Mouse (Mus musculus): Measurements from ENCODE around the gene App. TPM values are rescaled to one million over a fixed set of nuclear protein-coding genes. Genes with fewer than 3 reads are reported as not detected.
A peak's percentile ranks its signal among the peaks of the same experiment; 100 is the strongest.

App gene
- 10.5 and 16.9 TPM in 2 replicates for polyA plus RNA-seq (2012; rRNA removed)
- 11.6 and 11.9 TPM in 2 replicates for polyA plus RNA-seq (2014; fragmentation: Nextera tagmentation; extraction: Ambion mirVana)

DNA sequence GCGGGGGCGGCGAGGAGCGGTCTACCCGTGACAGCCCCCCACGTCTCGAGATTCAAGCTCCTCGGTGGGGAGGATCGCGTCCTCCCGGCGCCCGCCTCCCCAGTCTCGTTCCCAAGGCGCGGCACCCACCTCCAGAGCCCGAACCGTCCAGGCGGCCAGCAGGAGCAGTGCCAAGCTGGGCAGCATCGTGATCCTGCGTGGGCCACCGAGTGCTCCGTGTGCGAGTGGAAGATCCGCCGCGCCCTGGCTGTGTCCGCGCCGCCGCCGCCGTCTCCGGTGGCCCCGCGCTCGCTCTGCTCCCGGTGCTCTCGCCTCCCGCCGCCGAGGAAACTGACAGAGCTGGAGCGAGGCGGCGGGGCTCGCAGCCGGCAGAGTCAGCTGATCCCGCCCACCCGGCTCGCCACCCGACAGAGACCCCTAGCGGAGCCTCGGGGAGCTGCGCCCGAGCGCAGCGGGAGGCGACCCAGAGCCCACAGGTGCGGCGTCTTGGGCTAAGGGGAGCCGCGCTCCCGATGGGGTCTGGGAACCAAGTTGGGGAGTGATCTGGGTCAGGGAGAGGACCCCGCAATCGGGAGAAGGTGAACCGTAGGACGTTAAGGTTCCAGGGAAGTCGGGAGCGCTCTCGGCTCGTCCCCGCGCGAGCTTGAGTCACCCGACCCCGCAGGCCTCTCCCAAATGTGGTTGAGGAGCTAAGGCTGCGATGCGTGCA, at the start of gene App:
Gene App (minus strand): TSS at position 394 of the 709 bp plus-strand sequence.
- H3K4me3 ChIP-seq (ENCODE audit: insufficient read depth in 1 of 2, low read depth in 2 of 2, low read length in 2 of 2), result peak within 1 kb of the TSS; percentile 72 to 74
- no peak within 1 kb of the TSS for H3K27ac ChIP-seq
- ATAC-seq (ENCODE audit: insufficient read depth) (peak; percentile 81), DNase-seq (ENCODE audit: low read depth in 3 of 3, low spot score in 3 of 3) (peak; percentile 41 to 48 (median 45))
- no peaks in the 10 kb centered on the region for H3K9me3 ChIP-seq (ENCODE audit: control insufficient read depth, low read length)
- no peaks in the 10 kb centered on the region for H3K36me3 ChIP-seq (replicated peaks; ENCODE audit: control insufficient read depth, insufficient read depth, low read depth)
- H3K9ac ChIP-seq (replicated peaks), result peak within 1 kb of the TSS; percentile 49
- peak within 1 kb of the TSS; percentile 78 for H3K4me2 ChIP-seq (ENCODE audit: low read depth)
- WGBS (ENCODE audit: insufficient replicate concordance), result under 1% methylated on average over 66 of the region's 78 CpGs
- H3K4me1 ChIP-seq (replicated peaks; ENCODE audit: control insufficient read depth in 2 of 2, insufficient read depth in 2 of 2, low read length in 1 of 2), result peaks cover 0 to 3% of the 10 kb centered on the region in 2 experiments; a peak in 2 of 4 replicates
- no peak for TF ChIP-seq EP300 (IDR thresholded peaks at IDR 0.05; ENCODE audit: low read depth)
- TF ChIP-seq CTCF (IDR thresholded peaks at IDR 0.05; ENCODE audit: low read depth), result peak; percentile 75
- H3K27me3 ChIP-seq (ENCODE audit: control insufficient read depth, insufficient read depth, low read length), result peaks cover 17% of the 10 kb centered on the region

GRCm38 (mm10) chr16:85215846-85216245, 42.3 kb upstream of the App start:
- no peaks in the 10 kb centered on the region for H3K36me3 ChIP-seq (replicated peaks; ENCODE audit: control insufficient read depth, insufficient read depth, low read depth)
- H3K27me3 ChIP-seq (ENCODE audit: control insufficient read depth, insufficient read depth, low read length), result no peaks in the 10 kb centered on the region
- H3K4me1 ChIP-seq (replicated peaks; ENCODE audit: control insufficient read depth in 2 of 2, insufficient read depth in 2 of 2, low read length in 1 of 2), result no peaks in the 10 kb centered on the region
- H3K4me2 ChIP-seq (ENCODE audit: low read depth), result no peak overlapping the region
- no peaks in the 10 kb centered on the region for H3K9me3 ChIP-seq (ENCODE audit: control insufficient read depth, low read length)
- H3K9ac ChIP-seq (replicated peaks), result no peak overlapping the region
- H3K4me3 ChIP-seq (ENCODE audit: insufficient read depth in 1 of 2, low read depth in 2 of 2, low read length in 2 of 2), result no peak overlapping the region
- TF ChIP-seq CTCF (IDR thresholded peaks at IDR 0.05; ENCODE audit: low read depth), result no peak
- TF ChIP-seq EP300 (IDR thresholded peaks at IDR 0.05; ENCODE audit: low read depth), result no peak
- ATAC-seq (ENCODE audit: insufficient read depth) (no peak), DNase-seq (ENCODE audit: low read depth in 3 of 3, low spot score in 3 of 3) (no peak)
- no peak overlapping the region for H3K27ac ChIP-seq
- 66% methylated on average over 9 of the region's 9 CpGs for WGBS (ENCODE audit: insufficient replicate concordance)

DNA sequence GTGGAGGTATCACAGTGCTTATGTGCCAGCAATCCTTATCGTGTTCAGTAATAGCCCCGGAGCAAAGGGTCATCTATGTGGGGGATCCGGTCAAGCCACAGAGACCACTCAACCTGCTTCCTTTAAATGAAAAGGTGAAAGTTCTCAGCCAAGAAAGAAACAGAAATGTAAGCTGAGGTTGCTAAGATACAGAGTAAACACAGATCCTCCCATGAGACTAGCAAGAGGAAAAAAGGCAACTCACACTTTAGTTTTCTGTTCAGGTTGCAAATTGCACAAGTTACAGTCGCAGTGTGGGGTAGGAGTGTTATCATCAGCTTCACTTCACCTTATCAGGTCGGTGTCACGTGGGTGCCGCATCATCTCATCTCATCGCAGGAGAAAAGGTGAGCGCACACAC, 41.6 kb upstream of the App start:
- WGBS (ENCODE audit: insufficient replicate concordance), result 69% methylated on average over 9 of the region's 9 CpGs
- H3K4me1 ChIP-seq (replicated peaks; ENCODE audit: control insufficient read depth in 2 of 2, insufficient read depth in 2 of 2, low read length in 1 of 2), result no peaks in the 10 kb centered on the region
- H3K27me3 ChIP-seq (ENCODE audit: control insufficient read depth, insufficient read depth, low read length), result no peaks in the 10 kb centered on the region
- no peak overlapping the region for H3K4me2 ChIP-seq (ENCODE audit: low read depth)
- ATAC-seq (ENCODE audit: insufficient read depth), result no peak
- no peak overlapping the region for H3K4me3 ChIP-seq (ENCODE audit: insufficient read depth in 1 of 2, low read depth in 2 of 2, low read length in 2 of 2)
- DNase-seq (ENCODE audit: low read depth in 3 of 3, low spot score in 3 of 3), result no peak
- no peak overlapping the region for H3K27ac ChIP-seq
- TF ChIP-seq EP300 (IDR thresholded peaks at IDR 0.05; ENCODE audit: low read depth), result no peak
- no peak for TF ChIP-seq CTCF (IDR thresholded peaks at IDR 0.05; ENCODE audit: low read depth)
- H3K9ac ChIP-seq (replicated peaks), result no peak overlapping the region
- H3K36me3 ChIP-seq (replicated peaks; ENCODE audit: control insufficient read depth, insufficient read depth, low read depth), result no peaks in the 10 kb centered on the region
- no peaks in the 10 kb centered on the region for H3K9me3 ChIP-seq (ENCODE audit: control insufficient read depth, low read length)

- ATAC-seq (ENCODE audit: insufficient read depth) (no peak), DNase-seq (ENCODE audit: low read depth in 3 of 3, low spot score in 3 of 3) (no peak)
- H3K4me1 ChIP-seq (replicated peaks; ENCODE audit: control insufficient read depth in 2 of 2, insufficient read depth in 2 of 2, low read length in 1 of 2), result no peaks in the 10 kb centered on the region
- H3K27me3 ChIP-seq (ENCODE audit: control insufficient read depth, insufficient read depth, low read length), result no peaks in the 10 kb centered on the region
- no peak overlapping the region for H3K4me2 ChIP-seq (ENCODE audit: low read depth)
- no peaks in the 10 kb centered on the region for H3K9me3 ChIP-seq (ENCODE audit: control insufficient read depth, low read length)
- no peak overlapping the region for H3K9ac ChIP-seq (replicated peaks)
- no peak overlapping the region for H3K27ac ChIP-seq
- 67% methylated on average over 6 of the region's 6 CpGs for WGBS (ENCODE audit: insufficient replicate concordance)
- no peak overlapping the region for H3K4me3 ChIP-seq (ENCODE audit: insufficient read depth in 1 of 2, low read depth in 2 of 2, low read length in 2 of 2)
- H3K36me3 ChIP-seq (replicated peaks; ENCODE audit: control insufficient read depth, insufficient read depth, low read depth), result no peaks in the 10 kb centered on the region
- TF ChIP-seq CTCF (IDR thresholded peaks at IDR 0.05; ENCODE audit: low read depth), result no peak
These were observed 22.1 kb upstream of the App start for GRCm38 (mm10) chr16:85195622-85196021.

DNA sequence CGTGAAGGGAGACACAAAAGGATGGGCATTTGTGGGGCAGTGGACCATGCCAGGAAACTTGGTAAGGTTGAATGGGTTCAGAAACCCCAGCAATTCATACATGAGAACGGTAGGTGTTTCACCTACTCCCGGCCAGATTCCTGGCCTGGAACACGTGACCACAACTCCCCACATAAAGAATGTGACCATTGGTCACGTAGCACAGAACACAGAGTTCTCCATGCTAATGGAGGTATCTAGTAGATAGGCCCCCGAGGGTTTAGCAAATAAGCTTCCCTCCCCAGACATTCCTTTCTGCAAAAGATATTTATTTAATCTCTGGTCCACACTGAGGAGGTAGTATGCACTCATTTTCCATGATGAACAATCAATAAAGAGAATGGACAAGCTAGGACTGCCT, 21.6 kb upstream of the App start:
- DNase-seq (ENCODE audit: low read depth in 3 of 3, low spot score in 3 of 3) (no peak), ATAC-seq (ENCODE audit: insufficient read depth) (no peak)
- no peaks in the 10 kb centered on the region for H3K9me3 ChIP-seq (ENCODE audit: control insufficient read depth, low read length)
- no peak overlapping the region for H3K4me3 ChIP-seq (ENCODE audit: insufficient read depth in 1 of 2, low read depth in 2 of 2, low read length in 2 of 2)
- 68% methylated on average over 6 of the region's 6 CpGs for WGBS (ENCODE audit: insufficient replicate concordance)
- no peaks in the 10 kb centered on the region for H3K4me1 ChIP-seq (replicated peaks; ENCODE audit: control insufficient read depth in 2 of 2, insufficient read depth in 2 of 2, low read length in 1 of 2)
- H3K27ac ChIP-seq, result no peak overlapping the region
- TF ChIP-seq CTCF (IDR thresholded peaks at IDR 0.05; ENCODE audit: low read depth) (no peak), EP300 (IDR thresholded peaks at IDR 0.05; ENCODE audit: low read depth) (no peak)
- H3K9ac ChIP-seq (replicated peaks), result no peak overlapping the region
- H3K27me3 ChIP-seq (ENCODE audit: control insufficient read depth, insufficient read depth, low read length), result no peaks in the 10 kb centered on the region
- no peaks in the 10 kb centered on the region for H3K36me3 ChIP-seq (replicated peaks; ENCODE audit: control insufficient read depth, insufficient read depth, low read depth)
- H3K4me2 ChIP-seq (ENCODE audit: low read depth), result no peak overlapping the region
